Mouse (Mus musculus) hindbrain, embryonic 10.5 days (tissue): ENCODE results near the gene Klhl40. TPM values are rescaled to one million over a fixed set of nuclear protein-coding genes. Genes with fewer than 3 reads are reported as not detected.
A peak's percentile ranks its signal among the peaks of the same experiment; 100 is the strongest.

Experiments
- DNase-seq: peaks from one replicate; pipeline ENCODE4 v3.0.0-alpha.2; 2017; ENCODE audit warnings: low spot score
- H3K27ac ChIP-seq: fragments of 300-500 bp; sonication (generic); 2 replicates; pipeline ENCODE4 v1.5.1; 2016; ENCODE audit warnings: mild to moderate bottlenecking, moderate library complexity
- H3K27me3 ChIP-seq: fragments of 300-500 bp; sonication (generic); 2 replicates; pipeline ENCODE4 v1.6.1; 2016; ENCODE audit warnings: mild to moderate bottlenecking; ENCODE audit not compliant: poor library complexity, insufficient read depth, severe bottlenecking
- H3K36me3 ChIP-seq: fragments of 300-500 bp; sonication (generic); 2 replicates; pipeline ENCODE4 v1.6.1; 2016; ENCODE audit warnings: mild to moderate bottlenecking, moderate library complexity
- H3K4me1 ChIP-seq: fragments of 300-500 bp; sonication (generic); replicated peaks from 2 replicates; pipeline ENCODE4 v1.6.1; 2016; ENCODE audit warnings: mild to moderate bottlenecking
- H3K4me3 ChIP-seq: fragments of 300-500 bp; sonication (generic); 2 replicates; pipeline ENCODE4 v1.5.1; 2016; ENCODE audit warnings: mild to moderate bottlenecking, moderate library complexity
- H3K9me3 ChIP-seq: fragments of 300-500 bp; sonication (generic); 2 replicates; pipeline ENCODE4 v1.6.1; 2016; ENCODE audit warnings: mild to moderate bottlenecking, moderate library complexity
- WGBS: fragments of 180-500 bp; shearing (Covaris S2); methylation state at CpG from one replicate; pipeline ENCODE4 v1.1.7; 2016; 5-methylcytosine and 5-hydroxymethylcytosine counted together
- polyA plus RNA-seq: library from polyadenylated mRNA; unstranded; fragments of >200 nt; fragmentation: Nextera tagmentation; extraction: Ambion mirVana; gene quantifications from 2 replicates; pipeline ENCODE4 v1.2.1, GENCODE M21; 2016

Klhl40 gene
- polyA plus RNA-seq, 1 experiment from 2014 or later: 0.16 TPM

DNA sequence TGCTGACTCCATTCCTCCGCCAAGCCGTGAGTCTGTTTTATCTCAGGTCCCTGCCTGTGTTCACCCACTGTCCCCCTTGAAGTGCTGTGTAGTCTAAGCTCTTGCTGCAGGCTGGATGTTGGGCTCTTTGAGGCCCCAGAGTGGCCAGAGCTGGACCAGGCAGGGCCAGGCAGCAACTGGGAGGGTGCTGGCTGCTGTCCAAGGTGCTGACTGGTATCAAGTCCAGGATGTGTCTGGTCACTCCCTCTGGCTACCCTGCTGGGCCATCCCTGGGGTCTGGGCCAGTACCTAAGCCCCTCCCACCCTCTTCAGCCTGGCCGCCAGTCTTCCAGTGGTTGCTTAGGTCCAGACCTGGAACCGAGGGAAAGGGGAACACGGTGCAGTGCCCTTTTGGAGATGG is 13.8 kb downstream of the Klhl40 start:
- DNase-seq: peak; percentile 65

DNA sequence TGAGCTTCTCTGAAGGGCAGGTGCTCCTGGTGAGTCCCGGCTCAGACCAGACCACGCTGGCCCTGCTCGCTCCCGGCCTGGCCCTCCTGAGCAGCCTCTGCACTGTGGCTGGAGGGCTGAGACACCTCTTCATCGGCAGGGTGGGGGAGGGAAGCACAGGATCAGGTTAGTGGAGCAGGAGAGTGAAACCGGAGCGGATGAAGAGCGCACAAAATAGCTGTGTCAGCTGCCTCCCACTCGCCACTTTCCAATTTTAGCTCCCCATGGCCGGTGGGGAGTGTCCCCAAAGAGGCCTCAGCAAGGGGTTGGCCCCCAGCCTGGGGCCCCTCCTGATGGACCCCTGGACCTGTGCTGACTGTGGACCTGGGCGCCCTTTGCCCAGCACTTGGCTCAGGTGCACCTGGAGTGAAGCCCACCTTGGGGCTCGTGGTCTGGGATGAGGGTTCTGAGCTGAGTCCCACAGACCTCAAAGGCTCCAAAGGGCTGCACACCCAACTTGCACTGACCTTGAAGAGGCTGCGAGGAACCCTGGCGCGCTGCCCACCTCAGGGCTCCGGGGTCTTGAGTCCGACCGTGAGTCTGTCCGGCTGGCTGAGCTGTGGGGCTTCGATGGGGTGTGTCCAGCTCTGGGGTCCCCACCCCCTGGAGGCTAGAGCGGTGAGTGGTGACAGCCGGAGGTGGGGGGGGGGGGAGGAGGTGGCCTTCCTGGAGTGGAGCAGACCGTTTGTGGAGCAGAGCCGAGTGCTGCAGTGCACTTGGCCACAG is 14.5 kb downstream of the Klhl40 start, which contains the start of gene Hhatl:
Gene Hhatl (minus strand): TSS at position 751 of the 765 bp plus-strand sequence.
- DNase-seq: no peak
- peaks cover 3% of the 10 kb centered on the region for H3K27me3 ChIP-seq
- no peaks in the 10 kb centered on the region for H3K9me3 ChIP-seq
- WGBS: 48% methylated on average over 24 of the region's 24 CpGs
- H3K36me3 ChIP-seq: no peaks in the 10 kb centered on the region
- peaks cover 16% of the 10 kb centered on the region for H3K4me1 ChIP-seq
- H3K27ac ChIP-seq: no peak within 1 kb of the TSS
- no peak within 1 kb of the TSS for H3K4me3 ChIP-seq

More for the DNA sequence above, 13.8 kb downstream of the Klhl40 start:
- Histone ChIP-seq H3K27ac (no peak overlapping the region), H3K27me3 (peaks cover 3% of the 10 kb centered on the region), H3K36me3 (no peaks in the 10 kb centered on the region), H3K4me1 (peaks cover 16% of the 10 kb centered on the region), H3K9me3 (no peaks in the 10 kb centered on the region), H3K4me3 (no peak overlapping the region)
- 13% methylated on average over 5 of the region's 5 CpGs for WGBS

DNA sequence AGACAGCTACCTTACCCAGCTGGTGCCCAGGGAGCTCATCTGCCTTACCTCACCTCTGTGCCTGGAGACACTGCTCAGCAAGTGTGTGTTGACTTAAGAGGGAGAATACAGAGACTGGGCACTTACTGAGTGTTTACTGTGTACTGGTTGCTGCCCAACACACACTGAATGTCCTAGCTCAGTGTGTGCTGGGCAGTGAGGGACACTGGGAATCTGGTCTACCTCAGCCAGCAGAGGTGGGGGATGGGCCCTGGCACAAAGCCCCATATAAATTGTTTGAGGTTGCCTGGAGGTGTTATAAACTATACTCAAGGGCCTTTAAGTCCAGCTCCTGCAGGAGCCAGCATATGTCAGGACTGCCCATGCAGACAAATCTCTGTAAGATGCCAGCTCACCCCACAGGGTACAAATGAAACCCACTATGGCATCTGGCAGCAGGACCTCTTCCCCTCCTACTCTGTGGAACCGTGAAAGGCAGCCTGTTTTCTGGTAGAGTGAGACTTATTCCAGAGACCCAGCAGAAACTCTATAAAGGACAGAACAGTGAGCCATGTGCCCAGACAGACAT is 17.6 kb downstream of the Klhl40 start:
- Histone ChIP-seq H3K36me3 (no peaks in the 10 kb centered on the region), H3K4me3 (no peak overlapping the region), H3K9me3 (no peaks in the 10 kb centered on the region), H3K27ac (no peak overlapping the region), H3K4me1 (peaks cover 38% of the 10 kb centered on the region), H3K27me3 (peaks cover 8% of the 10 kb centered on the region)
- DNase-seq: no peak
- WGBS: 81% methylated on average over 1 of the region's 1 CpGs

DNA sequence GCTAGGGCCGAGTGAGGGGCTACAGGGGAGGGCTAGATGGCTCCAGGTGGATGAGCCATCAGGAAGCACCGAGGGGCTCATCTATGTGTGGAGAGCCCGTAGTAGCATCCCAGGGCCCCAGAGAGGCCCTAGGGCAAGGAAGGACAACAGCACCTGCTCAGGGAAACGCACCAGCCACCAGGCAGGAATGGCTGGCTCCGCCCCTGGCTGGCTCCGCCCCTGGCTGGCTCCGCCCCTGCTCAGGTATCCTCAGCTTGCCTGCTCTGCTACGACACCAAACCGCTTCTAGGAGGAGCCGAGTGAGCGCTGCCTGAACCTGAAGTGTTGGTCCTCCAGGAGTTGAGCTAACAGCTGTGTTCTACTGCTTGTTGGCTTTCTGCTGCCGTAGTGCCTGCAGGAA is 20.3 kb downstream of the Klhl40 start:
- peaks cover 5% of the 10 kb centered on the region; the same call in 1 of the 2 replicates for H3K27me3 ChIP-seq
- no peaks in the 10 kb centered on the region for H3K9me3 ChIP-seq
- peaks cover 38% of the 10 kb centered on the region for H3K4me1 ChIP-seq
- 19% methylated on average over 12 of the region's 12 CpGs for WGBS
- no peak for DNase-seq
- peak overlapping the region; percentile 8; the same call in 1 of the 2 replicates for H3K27ac ChIP-seq
- no peak overlapping the region for H3K4me3 ChIP-seq
- H3K36me3 ChIP-seq: no peaks in the 10 kb centered on the region

DNA sequence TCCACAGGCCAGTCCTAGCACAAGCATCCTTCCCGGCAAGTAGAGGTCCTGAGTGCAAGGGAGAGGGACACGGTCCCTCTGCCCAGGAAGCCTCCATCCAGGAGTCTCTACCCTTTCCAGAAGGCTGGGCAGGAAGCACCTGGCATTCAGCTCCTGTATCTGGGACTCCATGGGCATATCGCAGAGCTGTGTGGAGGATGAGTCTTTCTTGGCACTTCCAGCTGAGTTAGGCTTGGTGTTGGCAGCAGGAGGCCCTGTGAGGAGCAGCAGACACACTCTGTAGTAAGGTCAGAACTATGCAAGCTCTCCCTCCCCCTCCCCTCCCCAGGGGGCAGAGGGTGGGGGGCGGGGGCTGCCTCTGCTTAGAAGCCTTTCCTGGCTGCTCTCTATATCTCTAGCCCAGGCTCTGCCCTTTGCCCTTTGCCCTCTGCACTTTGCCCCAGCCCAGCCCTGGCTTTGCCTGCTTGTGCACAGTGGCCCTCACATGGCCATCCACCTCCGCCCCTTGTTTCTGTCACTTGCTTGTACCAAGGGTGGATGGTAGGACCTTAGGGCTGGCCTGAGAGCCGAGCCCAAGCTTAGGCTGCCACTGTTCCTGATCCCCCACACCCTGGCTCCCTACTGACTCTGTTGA is 21.6 kb downstream of the Klhl40 start:
- no peak for DNase-seq
- 33% methylated on average over 6 of the region's 6 CpGs for WGBS
- Histone ChIP-seq H3K27me3 (peaks cover 5% of the 10 kb centered on the region; the same call in 1 of the 2 replicates), H3K27ac (peak overlapping the region; percentile 50), H3K4me1 (peaks cover 48% of the 10 kb centered on the region), H3K9me3 (no peaks in the 10 kb centered on the region), H3K4me3 (no peak overlapping the region), H3K36me3 (no peaks in the 10 kb centered on the region)

DNA sequence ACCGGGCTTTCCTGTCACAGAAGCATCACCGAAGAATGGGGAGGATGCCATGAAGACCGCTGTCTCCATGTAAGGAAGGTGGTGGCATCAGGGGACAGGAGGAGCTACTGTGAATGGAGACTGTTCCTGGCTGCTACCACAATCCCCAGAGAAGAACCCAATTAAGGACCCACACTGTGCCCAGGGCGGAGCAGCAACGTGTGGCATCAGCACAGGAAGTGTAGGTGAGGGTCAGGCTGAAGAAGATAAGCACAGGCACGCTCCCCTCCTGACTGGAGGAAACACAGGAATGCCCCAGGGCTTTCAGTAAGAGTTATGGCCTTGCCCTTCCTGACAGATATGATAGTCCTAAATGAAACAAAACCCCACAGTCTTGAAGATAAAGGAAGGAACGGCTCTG is 25.3 kb downstream of the Klhl40 start:
- peaks cover 67% of the 10 kb centered on the region for H3K4me1 ChIP-seq
- no peak for DNase-seq
- no peak overlapping the region for H3K4me3 ChIP-seq
- peak overlapping the region; percentile 13; the same call in 1 of the 2 replicates for H3K27ac ChIP-seq
- no peaks in the 10 kb centered on the region for H3K36me3 ChIP-seq
- no peaks in the 10 kb centered on the region for H3K9me3 ChIP-seq
- 73% methylated on average over 7 of the region's 7 CpGs for WGBS
- 0 out of 2 replicates have a peak, but pooled peaks cover 5% of the 10 kb centered on the region for H3K27me3 ChIP-seq

DNA sequence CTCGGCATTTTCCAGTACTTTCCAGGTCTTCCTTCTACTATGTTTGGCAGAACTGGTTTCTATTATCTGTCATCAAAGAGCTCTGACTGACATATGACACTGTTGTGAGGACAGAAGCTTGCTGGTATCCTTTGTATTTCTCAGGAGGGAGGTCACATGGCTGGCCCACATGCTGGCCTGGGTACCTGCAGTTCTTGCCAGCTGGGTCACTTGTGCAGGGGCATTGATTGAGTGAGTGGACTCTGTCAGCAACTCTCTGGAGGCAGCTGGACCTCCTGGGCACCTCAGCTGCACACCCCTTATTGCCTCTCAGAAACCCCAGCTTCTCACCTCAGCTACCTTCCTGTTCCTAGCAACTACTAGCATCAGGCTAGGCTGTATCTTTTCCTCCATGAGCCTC is 30.1 kb downstream of the Klhl40 start:
- Histone ChIP-seq H3K9me3 (no peaks in the 10 kb centered on the region), H3K36me3 (no peaks in the 10 kb centered on the region), H3K27ac (peak overlapping the region; percentile 80), H3K27me3 (no peaks in the 10 kb centered on the region), H3K4me1 (peaks cover 73% of the 10 kb centered on the region), H3K4me3 (no peak overlapping the region)
- WGBS: 39% methylated on average over 1 of the region's 1 CpGs
- no peak for DNase-seq

DNA sequence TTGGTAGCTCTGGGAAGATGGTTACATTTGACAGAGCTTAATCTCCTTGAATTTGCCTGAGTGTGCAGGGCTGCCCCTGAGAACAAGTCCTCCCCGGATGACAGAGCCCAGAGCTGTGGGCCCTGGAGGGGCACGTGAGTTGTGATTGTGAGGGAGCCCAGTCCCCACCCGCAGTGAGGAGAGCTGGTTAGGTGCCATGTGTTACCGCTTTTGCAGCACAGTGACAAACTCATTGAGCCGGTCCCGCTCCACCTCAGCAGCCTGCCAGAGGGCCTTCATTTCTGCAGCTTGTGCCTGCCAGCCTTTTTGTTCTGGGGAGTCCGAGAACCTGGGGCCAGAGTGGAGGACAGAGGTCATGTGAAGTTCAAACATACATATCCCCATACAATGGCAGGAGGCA is 30.5 kb downstream of the Klhl40 start:
- no peaks in the 10 kb centered on the region for H3K27me3 ChIP-seq
- H3K36me3 ChIP-seq: no peaks in the 10 kb centered on the region
- H3K4me3 ChIP-seq: no peak overlapping the region
- no peak for DNase-seq
- peak overlapping the region; percentile 80 for H3K27ac ChIP-seq
- 59% methylated on average over 7 of the region's 7 CpGs for WGBS
- no peaks in the 10 kb centered on the region for H3K9me3 ChIP-seq
- peaks cover 69% of the 10 kb centered on the region for H3K4me1 ChIP-seq

DNA sequence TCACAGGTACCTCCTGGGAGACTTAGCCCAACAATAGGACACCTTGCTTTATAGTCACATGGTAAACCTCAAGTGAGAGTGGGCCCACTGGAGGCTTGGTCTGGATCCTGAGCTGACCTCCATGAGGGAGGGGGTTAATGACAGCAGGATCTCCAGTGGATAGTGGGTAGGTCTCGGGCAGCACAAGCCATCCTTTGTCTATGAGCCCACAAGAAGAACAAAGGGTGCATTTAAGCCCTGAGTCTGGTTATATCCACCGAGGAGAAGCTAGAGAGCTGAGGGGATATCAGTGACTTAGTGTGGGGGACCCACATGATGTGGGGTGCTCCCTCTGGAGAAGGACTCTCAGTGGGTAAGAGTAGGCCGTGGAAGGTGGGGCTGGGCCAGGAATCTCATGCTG is 31.1 kb downstream of the Klhl40 start:
- H3K27ac ChIP-seq: peak overlapping the region; percentile 80
- H3K4me3 ChIP-seq: no peak overlapping the region
- no peaks in the 10 kb centered on the region for H3K36me3 ChIP-seq
- H3K27me3 ChIP-seq: no peaks in the 10 kb centered on the region
- no peak for DNase-seq
- H3K4me1 ChIP-seq: peaks cover 66% of the 10 kb centered on the region
- 45% methylated on average over 3 of the region's 3 CpGs for WGBS
- no peaks in the 10 kb centered on the region for H3K9me3 ChIP-seq

DNA sequence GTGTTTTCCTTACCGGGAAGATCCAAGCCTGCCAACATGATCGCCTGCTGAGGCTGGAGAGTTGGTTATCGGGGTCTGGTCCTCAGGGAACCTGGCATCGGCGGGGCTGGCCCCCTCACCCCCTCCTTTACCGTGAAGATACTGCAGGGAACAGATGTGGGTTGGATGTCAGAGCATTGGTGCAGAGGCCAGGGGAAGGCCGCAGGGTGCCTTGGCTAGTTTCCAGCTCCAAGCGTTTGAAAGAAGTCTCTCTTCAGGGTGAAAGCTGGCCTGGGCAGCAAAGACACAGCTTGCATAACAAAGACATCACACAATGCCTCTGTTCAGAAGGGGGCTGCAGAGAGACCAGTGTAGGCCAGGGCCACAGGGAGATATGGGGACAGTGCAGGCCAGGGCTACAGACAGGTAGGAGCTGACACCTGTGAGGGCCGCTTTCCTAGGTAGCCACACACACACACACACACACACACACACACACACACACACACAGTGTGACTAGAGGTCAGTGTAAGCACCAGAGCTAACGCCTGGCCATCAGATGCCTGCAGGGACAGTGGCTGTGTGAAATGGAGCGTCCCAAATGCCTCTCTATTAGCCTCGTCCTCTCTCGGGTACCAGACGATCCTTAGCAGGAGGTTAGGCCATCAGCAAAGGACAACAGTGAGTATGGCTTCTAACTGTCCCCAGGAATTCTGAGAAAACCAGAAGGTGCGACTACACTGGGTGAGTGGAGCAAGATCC is 32.8 kb downstream of the Klhl40 start:
- Histone ChIP-seq H3K9me3 (no peaks in the 10 kb centered on the region), H3K36me3 (no peaks in the 10 kb centered on the region), H3K4me1 (peaks cover 67% of the 10 kb centered on the region), H3K4me3 (peak overlapping the region; percentile 7; the same call in 1 of the 2 replicates), H3K27ac (peak overlapping the region; percentile 80), H3K27me3 (no peaks in the 10 kb centered on the region)
- 15% methylated on average over 15 of the region's 15 CpGs for whole genome bisulfite sequencing
- DNase-seq: peak; percentile 41

DNA sequence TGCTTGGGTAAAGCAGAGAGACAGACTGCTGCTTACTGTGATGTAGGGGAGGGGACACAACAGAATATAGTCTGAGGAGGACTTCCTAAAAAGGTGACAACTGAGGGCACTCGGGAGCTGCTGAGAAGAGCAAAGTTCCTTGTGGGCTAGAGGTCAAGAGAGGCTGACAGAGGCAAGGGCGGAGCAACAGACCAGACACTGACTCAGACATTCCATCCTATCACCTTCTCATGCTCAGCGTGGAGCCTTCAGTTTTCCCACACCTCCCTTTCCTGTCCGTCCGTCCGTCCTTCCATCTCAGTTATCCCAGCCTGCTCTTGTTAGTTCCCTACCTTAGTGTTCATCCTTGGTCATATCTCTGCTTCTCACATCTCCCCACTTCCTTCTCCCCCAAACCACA is 37.8 kb downstream of the Klhl40 start:
- Histone ChIP-seq H3K36me3 (no peaks in the 10 kb centered on the region), H3K27me3 (no peaks in the 10 kb centered on the region), H3K4me3 (no peak overlapping the region), H3K9me3 (no peaks in the 10 kb centered on the region), H3K27ac (no peak overlapping the region), H3K4me1 (peaks cover 24% of the 10 kb centered on the region)
- no peak for DNase-seq
- WGBS: 64% methylated on average over 6 of the region's 6 CpGs

DNA sequence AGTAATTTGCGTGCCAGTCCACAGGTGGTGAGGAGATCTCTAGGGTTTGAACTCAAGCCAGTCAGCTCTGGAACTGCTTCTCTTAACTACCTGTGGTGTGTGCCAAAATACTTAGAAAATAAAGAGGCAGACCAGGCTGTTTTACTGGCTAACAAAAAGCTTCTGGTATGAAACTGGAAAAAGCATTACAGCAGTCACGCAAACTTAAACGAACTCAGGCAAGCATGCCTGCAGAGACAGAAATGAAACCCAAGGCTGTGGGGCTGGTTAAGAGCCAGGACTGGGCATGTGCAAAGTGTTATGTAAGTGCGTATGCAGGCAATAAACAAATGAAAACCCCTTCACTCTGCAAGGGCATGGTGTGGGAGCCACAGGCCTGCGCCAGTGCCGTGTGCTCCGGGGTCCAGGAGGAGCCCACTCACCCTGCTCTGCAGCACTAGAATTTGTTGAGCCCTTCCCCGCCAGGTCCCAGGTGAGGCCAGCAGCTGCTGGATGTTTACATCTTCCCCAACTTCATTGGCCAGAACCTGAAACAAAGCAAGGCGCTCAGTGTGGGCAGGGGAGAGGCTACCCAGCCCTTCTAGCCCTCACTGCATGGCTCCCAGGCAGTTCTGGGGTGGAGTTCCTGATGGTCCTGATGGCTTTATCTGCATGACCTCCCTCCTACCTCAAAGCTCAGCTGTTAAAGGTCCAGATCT is 41.8 kb downstream of the Klhl40 start:
- WGBS: 82% methylated on average over 9 of the region's 9 CpGs

More for the DNA sequence above, 41.8 kb downstream of the Klhl40 start:
- H3K27me3 ChIP-seq: no peaks in the 10 kb centered on the region
- H3K9me3 ChIP-seq: no peaks in the 10 kb centered on the region
- H3K36me3 ChIP-seq: no peaks in the 10 kb centered on the region
- no peak overlapping the region; the same call in 1 of the 2 replicates for H3K27ac ChIP-seq
- no peak for DNase-seq
- peaks cover 19% of the 10 kb centered on the region for H3K4me1 ChIP-seq
- no peak overlapping the region for H3K4me3 ChIP-seq
